Mouse (Mus musculus) intestine, embryonic 15.5 days (tissue): ENCODE measurements around the gene Anapc16. TPM values are rescaled to one million over a fixed set of nuclear protein-coding genes. Genes with fewer than 3 reads are reported as not detected.
A peak's percentile ranks its signal among the peaks of the same experiment; 100 is the strongest.

Source experiments
- ATAC-seq: fragments of 200-750 bp; cut with Nextera tagmentation; 2 replicates; pipeline ENCODE4 v1.8.0; 2017; ENCODE audit warnings: moderate TSS enrichment, moderate library complexity
- H3K27ac ChIP-seq: fragments of 300-500 bp; sonication (generic); 2 replicates; pipeline ENCODE4 v1.5.1; 2015; ENCODE audit warnings: mild to moderate bottlenecking, inconsistent platforms
- H3K27me3 ChIP-seq: fragments of 300-500 bp; sonication (generic); replicated peaks from 2 replicates; pipeline ENCODE4 v1.6.1; 2015; ENCODE audit warnings: inconsistent platforms
- H3K36me3 ChIP-seq: fragments of 300-500 bp; sonication (generic); 2 replicates; pipeline ENCODE4 v1.6.1; 2015; ENCODE audit warnings: inconsistent platforms
- H3K4me1 ChIP-seq: fragments of 300-500 bp; sonication (generic); replicated peaks from 2 replicates; pipeline ENCODE4 v1.6.1; 2015; ENCODE audit warnings: inconsistent platforms
- H3K4me2 ChIP-seq: fragments of 300-500 bp; sonication (generic); replicated peaks from 2 replicates; pipeline ENCODE4 v1.6.1; 2015; ENCODE audit warnings: mild to moderate bottlenecking, inconsistent platforms
- H3K4me3 ChIP-seq: fragments of 300-500 bp; sonication (generic); replicated peaks from 2 replicates; pipeline ENCODE4 v1.5.1; 2015; ENCODE audit warnings: inconsistent platforms
- H3K9ac ChIP-seq: fragments of 300-500 bp; sonication (generic); 2 replicates; pipeline ENCODE4 v1.6.1; 2015; ENCODE audit warnings: inconsistent platforms
- H3K9me3 ChIP-seq: fragments of 300-500 bp; sonication (generic); 2 replicates; pipeline ENCODE4 v1.6.1; 2016; ENCODE audit warnings: inconsistent platforms
- WGBS: fragments of 180-500 bp; shearing (Covaris S2); methylation state at CpG from one replicate; pipeline ENCODE4 v1.1.7; 2015; 5-methylcytosine and 5-hydroxymethylcytosine counted together
- polyA plus RNA-seq: library from polyadenylated mRNA; unstranded; fragments of >200 nt; fragmentation: Nextera tagmentation; extraction: Ambion mirVana; gene quantifications from 2 replicates; pipeline ENCODE4 v1.2.1, GENCODE M21; 2015

The Anapc16 gene
- polyA plus RNA-seq, 1 experiment from 2014 or later, result 101 TPM

DNA sequence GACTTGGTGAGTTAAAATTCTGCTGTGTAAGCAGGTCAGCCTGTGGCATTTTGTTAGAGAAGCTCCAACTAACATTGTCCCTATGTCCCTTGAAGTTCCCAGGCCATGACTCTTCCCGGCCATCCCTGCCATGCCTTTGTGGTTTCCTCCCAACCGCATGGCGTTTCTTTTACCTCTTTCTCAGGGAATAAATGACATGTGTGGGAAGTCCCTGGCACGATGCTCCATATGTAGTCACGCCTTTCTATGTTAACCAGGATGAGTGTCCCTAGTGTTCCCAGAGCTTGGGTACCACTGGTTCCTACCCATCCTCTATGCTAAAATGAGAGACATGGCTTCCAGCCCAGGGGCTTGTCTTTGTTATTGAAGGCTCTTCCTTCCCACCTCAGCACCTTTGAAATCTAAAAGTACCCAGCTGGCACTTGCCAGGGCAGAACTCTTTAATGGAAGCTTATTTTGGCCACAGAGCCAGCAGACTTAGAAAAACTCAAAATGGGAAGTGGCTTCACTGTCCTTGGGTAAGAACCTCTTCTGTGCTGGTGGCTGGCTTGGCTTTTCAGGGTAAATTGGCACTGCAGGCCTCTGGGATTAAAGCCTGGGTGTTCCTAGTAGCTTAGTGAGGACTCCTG, 25.1 kb downstream of the Anapc16 start:
- H3K27me3 ChIP-seq, result no peaks in the 10 kb centered on the region
- 0 out of 2 replicates have a peak overlapping the region, but pooled peaks have one; percentile 5 for H3K9ac ChIP-seq
- H3K36me3 ChIP-seq, result no peaks in the 10 kb centered on the region
- H3K27ac ChIP-seq, result peak overlapping the region; percentile 74; the same call in 1 of the 2 replicates
- peaks cover 37% of the 10 kb centered on the region for H3K4me1 ChIP-seq
- no peaks in the 10 kb centered on the region for H3K9me3 ChIP-seq
- no peak overlapping the region for H3K4me2 ChIP-seq
- no peak for ATAC-seq
- H3K4me3 ChIP-seq, result no peak overlapping the region
- 90% methylated on average over 5 of the region's 5 CpGs for WGBS

DNA sequence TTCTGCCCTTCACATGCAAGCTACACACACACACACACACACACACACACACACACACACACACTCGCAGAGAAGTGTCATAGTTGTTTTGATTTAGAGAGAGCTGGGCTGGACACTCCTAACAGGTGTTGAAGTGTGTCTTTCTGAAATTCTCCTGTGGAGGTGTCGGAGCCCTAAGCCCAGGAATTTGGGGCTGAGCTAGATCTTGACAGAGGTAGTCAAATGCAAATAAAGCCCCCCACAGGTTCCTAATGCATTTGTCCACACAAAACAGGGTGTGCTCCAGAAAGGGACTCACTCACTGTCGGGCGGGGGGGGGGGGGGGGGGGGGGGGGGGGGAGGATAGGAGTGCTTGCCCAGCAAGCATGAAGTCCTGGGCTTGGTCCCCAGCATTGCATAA, 25.8 kb downstream of the Anapc16 start:
- H3K27ac ChIP-seq, result no peak overlapping the region
- H3K4me3 ChIP-seq, result no peak overlapping the region
- H3K9ac ChIP-seq, result no peak overlapping the region
- H3K4me2 ChIP-seq, result no peak overlapping the region
- H3K27me3 ChIP-seq, result no peaks in the 10 kb centered on the region
- WGBS, result 51% methylated on average over 2 of the region's 4 CpGs
- H3K4me1 ChIP-seq, result peaks cover 37% of the 10 kb centered on the region
- H3K9me3 ChIP-seq, result no peaks in the 10 kb centered on the region
- ATAC-seq, result no peak
- no peaks in the 10 kb centered on the region for H3K36me3 ChIP-seq

DNA sequence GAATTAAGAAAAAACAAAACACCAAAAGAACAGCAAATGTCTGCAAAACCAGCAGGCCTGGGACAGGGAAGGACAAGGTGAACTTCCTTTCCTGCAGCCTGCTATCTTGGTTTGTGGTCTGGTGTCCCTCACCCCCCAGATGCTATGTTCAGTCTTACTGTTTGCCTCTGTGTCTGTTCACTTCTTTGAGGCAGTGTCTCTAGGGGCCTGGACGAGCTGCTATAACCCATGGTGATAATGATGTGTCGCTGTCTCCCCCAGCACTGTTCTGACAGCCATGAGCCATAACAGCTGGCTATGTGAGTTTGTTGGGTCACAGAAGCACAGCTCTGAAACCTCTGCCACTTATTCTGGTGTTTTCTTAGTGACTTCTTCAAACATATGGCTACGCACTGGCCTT, 28.1 kb downstream of the Anapc16 start:
- Histone ChIP-seq H3K27me3 (no peaks in the 10 kb centered on the region), H3K4me1 (peaks cover 46% of the 10 kb centered on the region), H3K4me2 (no peak overlapping the region), H3K9ac (peak overlapping the region; percentile 8; the same call in 1 of the 2 replicates), H3K9me3 (no peaks in the 10 kb centered on the region), H3K27ac (peak overlapping the region; percentile 59), H3K4me3 (no peak overlapping the region), H3K36me3 (no peaks in the 10 kb centered on the region)
- ATAC-seq, result no peak
- 41% methylated on average over 3 of the region's 3 CpGs for WGBS

DNA sequence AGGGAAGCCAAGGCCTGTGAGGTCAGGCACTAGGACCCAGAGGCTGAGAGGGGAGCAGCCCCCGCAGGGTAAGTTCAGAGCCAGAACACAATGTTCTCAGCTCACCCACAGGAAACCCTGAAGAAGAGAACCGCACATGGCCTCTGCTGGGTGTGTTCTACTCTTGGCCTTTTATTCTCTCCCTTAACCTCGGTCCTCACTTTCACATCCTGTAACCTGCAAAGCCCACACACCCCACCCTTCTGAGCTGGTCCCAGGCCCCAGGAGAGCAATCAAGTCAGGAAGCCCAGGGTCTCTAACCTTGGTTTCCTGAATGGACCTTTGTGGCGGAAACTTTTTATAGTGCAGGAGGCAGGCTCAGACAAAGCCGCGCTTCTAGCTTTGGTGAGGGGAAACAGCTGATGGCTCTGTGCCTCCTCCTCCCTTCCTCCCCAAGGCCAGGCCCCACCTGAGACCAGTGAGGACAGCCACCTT, 28.7 kb downstream of the Anapc16 start:
- H3K9ac ChIP-seq, result peak overlapping the region; percentile 8; the same call in 1 of the 2 replicates
- H3K27ac ChIP-seq, result peak overlapping the region; percentile 59
- ATAC-seq, result peak; percentile 30
- H3K27me3 ChIP-seq, result no peaks in the 10 kb centered on the region
- H3K4me1 ChIP-seq, result peaks cover 44% of the 10 kb centered on the region
- no peak overlapping the region for H3K4me3 ChIP-seq
- H3K9me3 ChIP-seq, result no peaks in the 10 kb centered on the region
- WGBS, result 14% methylated on average over 6 of the region's 6 CpGs
- no peaks in the 10 kb centered on the region for H3K36me3 ChIP-seq
- 0 out of 2 replicates have a peak overlapping the region, but pooled peaks have one; percentile 10 for H3K4me2 ChIP-seq

DNA sequence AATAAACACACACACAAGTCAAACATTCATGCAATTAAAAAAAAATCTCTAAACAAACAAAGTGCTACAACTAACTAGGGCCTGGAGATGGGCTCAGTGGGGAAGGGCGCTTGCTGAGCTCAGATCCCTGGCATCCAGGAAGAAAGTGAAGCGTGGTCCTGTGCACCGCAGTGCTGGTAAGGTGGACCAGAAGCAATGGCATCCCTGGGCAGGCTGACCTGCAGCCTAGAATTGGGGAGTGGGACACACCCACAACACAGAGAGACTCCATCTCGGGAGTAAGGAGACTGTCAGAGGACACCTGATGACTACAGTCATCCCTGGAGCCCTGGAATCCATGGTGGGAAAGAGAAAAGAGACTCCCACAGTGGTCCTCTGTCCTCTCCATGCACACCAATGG, 29.5 kb downstream of the Anapc16 start:
- ATAC-seq, result no peak
- H3K4me2 ChIP-seq, result no peak overlapping the region
- no peak overlapping the region for H3K9ac ChIP-seq
- H3K4me3 ChIP-seq, result no peak overlapping the region
- no peaks in the 10 kb centered on the region for H3K27me3 ChIP-seq
- H3K9me3 ChIP-seq, result no peaks in the 10 kb centered on the region
- H3K27ac ChIP-seq, result no peak overlapping the region; the same call in 1 of the 2 replicates
- no peaks in the 10 kb centered on the region for H3K36me3 ChIP-seq
- H3K4me1 ChIP-seq, result peaks cover 36% of the 10 kb centered on the region
- 82% methylated on average over 4 of the region's 4 CpGs for WGBS

DNA sequence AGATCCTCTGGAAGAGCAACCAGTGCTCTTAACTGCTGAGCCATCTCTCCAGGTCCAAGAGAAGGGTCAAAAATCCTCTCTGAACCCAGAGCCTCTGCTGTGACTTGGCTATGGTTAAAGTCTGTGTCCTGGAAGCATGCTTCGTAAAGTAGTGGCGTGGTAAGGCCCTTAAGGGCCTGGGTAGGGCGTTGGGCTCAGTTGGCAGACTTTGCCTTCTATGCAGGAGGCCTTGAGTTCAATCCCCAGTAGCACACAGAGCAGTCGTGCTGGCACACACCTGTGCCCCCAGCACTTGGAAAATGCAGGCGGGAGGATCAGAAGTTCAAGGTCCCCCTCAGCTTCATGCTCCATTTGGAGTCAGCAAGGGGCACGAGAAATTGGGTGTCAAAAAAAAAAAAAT, 29.9 kb downstream of the Anapc16 start:
- Histone ChIP-seq H3K9ac (no peak overlapping the region), H3K27me3 (no peaks in the 10 kb centered on the region), H3K4me2 (no peak overlapping the region), H3K27ac (peak overlapping the region; percentile 46; the same call in 1 of the 2 replicates), H3K4me1 (peaks cover 32% of the 10 kb centered on the region), H3K36me3 (no peaks in the 10 kb centered on the region), H3K9me3 (no peaks in the 10 kb centered on the region), H3K4me3 (no peak overlapping the region)
- no peak for ATAC-seq
- 70% methylated on average over 6 of the region's 6 CpGs for WGBS

DNA sequence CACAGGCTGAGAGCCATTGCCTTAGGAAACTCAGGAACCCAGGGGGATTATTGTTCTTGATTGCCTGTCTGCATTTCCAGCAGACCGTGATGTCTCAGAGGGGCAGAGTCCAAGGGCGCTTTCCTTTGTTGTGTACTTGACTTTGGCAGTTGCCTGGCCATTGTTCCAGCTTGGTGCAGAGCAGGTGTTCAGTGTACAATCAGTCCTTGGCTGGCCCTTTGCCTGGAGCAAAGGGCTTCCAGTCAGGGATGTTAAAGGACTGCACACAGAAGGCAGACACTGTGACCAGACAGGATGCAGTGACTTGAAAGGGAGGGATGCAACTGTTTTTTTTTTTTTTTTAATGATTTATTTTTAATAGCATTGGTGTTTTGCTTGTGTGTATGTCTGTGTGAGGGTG, 30.4 kb downstream of the Anapc16 start:
- H3K27ac ChIP-seq, result peak overlapping the region; percentile 46; the same call in 1 of the 2 replicates
- no peaks in the 10 kb centered on the region for H3K9me3 ChIP-seq
- H3K4me2 ChIP-seq, result no peak overlapping the region
- ATAC-seq, result peak; percentile 34
- WGBS, result 67% methylated on average over 2 of the region's 2 CpGs
- H3K36me3 ChIP-seq, result no peaks in the 10 kb centered on the region
- no peak overlapping the region for H3K4me3 ChIP-seq
- no peak overlapping the region for H3K9ac ChIP-seq
- H3K4me1 ChIP-seq, result peaks cover 29% of the 10 kb centered on the region
- H3K27me3 ChIP-seq, result no peaks in the 10 kb centered on the region

DNA sequence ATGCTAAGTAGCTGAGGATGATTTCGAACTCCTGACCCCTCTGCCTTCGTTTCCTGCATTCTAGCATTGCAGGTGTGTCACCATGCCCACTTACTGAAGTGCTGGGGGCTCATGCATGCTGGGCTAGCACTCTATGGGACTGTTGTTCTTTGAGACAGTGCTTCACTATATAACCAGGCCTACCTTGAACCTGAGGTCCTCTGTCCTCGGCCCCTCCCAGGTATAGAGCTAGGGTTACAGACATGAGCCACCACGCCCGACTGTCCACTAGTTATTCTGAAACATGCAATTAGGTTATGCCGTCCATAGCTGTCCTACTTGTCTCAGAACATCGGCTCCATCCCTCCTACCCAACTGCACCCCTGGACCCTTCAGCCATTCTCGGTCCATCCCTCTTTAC, 31.1 kb downstream of the Anapc16 start:
- no peaks in the 10 kb centered on the region for H3K9me3 ChIP-seq
- no peaks in the 10 kb centered on the region for H3K36me3 ChIP-seq
- ATAC-seq, result no peak
- H3K9ac ChIP-seq, result no peak overlapping the region
- WGBS, result 88% methylated on average over 8 of the region's 8 CpGs
- H3K4me3 ChIP-seq, result no peak overlapping the region
- no peak overlapping the region for H3K27ac ChIP-seq
- peaks cover 28% of the 10 kb centered on the region for H3K4me1 ChIP-seq
- no peak overlapping the region for H3K4me2 ChIP-seq
- H3K27me3 ChIP-seq, result no peaks in the 10 kb centered on the region

DNA sequence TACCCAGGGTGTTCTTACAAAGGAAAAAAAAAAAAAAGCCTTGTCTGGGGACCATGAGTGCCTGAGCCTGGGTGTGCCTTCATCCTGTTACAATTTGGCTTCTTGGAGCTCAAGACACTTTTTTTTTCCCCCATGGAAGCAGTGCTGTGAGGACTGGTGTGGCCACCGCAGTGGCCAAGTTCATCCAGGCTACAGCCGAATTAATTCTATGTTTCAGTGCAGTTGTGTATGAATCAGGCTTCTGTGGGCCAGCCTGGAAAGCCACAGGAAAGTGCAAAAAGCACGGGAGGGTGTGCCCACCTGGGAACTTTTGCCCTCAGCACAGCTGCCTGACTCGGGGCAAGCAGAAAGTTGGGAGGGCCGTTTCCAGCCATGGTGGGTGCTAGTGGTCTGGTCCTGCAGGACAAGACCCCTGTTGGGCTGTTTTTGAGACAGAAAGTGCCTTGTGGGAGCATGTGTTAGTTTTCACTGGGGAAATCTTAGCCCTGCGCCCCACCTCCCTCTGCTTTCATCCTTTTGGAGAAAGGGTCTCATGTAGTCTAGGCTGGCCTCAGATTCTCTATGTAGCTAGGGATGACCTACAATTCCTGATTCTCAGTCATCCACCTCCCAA, 32.4 kb downstream of the Anapc16 start:
- peak overlapping the region; percentile 46 for H3K4me3 ChIP-seq
- peak overlapping the region; percentile 86 for H3K4me2 ChIP-seq
- peak overlapping the region; percentile 87 for H3K27ac ChIP-seq
- peak overlapping the region; percentile 71 for H3K9ac ChIP-seq
- no peaks in the 10 kb centered on the region for H3K27me3 ChIP-seq
- H3K36me3 ChIP-seq, result no peaks in the 10 kb centered on the region
- H3K4me1 ChIP-seq, result peaks cover 32% of the 10 kb centered on the region
- ATAC-seq, result no peak; the same call in 1 of the 2 replicates
- WGBS, result 28% methylated on average over 6 of the region's 6 CpGs
- no peaks in the 10 kb centered on the region for H3K9me3 ChIP-seq

DNA sequence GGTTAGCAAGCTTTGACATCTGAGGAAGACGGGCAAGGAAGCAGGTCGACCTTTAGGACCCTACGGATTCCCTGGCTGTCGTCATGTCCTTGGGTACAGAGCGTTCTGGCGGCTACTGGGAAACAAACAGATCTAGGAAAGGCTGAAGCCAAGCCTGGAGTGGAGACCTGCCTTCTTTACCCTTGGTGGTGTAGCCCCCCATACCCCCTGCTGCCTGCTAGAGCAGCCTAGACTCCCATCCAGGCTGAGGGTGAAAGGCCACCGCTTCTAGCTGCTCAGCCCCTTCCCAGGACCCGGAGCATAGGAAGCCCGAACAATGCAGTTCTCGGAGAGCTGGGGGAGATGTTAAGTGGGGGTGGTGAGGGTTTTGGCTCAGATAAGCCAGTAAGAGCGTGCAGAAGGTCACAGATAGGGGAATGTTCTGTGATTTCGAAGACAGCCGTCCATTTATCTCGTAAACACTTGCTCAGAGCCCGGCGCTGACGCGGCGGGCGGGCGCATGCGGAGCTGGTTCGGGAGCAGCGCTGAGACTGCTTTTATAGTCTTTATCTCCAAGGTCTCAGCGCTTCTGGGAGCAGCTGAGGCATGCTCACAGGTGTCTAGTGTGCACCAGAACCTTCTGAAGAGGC, 33.0 kb downstream of the Anapc16 start:
- H3K9me3 ChIP-seq, result no peaks in the 10 kb centered on the region
- peak overlapping the region; percentile 87 for H3K27ac ChIP-seq
- peak overlapping the region; percentile 71 for H3K9ac ChIP-seq
- H3K4me3 ChIP-seq, result peak overlapping the region; percentile 46
- H3K4me1 ChIP-seq, result peaks cover 38% of the 10 kb centered on the region
- peak; percentile 67 for ATAC-seq
- no peaks in the 10 kb centered on the region for H3K36me3 ChIP-seq
- peak overlapping the region; percentile 86 for H3K4me2 ChIP-seq
- no peaks in the 10 kb centered on the region for H3K27me3 ChIP-seq
- 1% methylated on average over 25 of the region's 25 CpGs for WGBS

DNA sequence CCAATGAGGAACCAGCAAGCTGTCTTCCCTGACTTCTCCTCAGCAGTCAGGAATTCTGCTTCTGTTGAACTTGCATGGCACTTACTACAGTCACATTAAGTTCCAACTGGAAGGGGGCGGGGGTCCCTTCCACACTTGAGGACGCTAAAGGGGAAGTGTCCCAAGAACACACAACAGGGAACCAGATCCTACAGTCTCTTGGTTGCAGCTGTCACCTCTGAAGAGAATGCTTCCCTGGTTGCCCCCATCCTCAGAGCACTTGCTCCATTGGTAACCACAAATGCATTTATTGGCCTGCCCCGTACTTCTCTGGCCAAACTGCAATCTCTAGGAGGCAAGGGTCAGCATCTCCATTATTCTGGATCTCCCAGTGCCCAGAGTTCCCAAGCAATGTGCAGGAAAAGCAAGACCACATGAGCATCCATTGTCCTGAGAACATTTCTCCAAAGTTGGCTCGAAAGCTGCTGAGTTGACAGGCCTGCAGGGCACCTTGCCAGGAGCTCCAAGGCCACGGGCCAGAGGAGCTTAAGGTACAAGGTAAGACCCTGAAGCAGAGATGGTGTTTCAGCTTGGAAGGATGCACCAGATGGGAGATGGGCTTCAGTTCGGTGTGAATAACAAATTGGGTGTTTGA, 35.5 kb downstream of the Anapc16 start:
- Histone ChIP-seq H3K4me1 (peaks cover 37% of the 10 kb centered on the region), H3K4me2 (no peak overlapping the region), H3K4me3 (no peak overlapping the region), H3K36me3 (no peaks in the 10 kb centered on the region), H3K9ac (no peak overlapping the region), H3K27me3 (no peaks in the 10 kb centered on the region), H3K27ac (no peak overlapping the region), H3K9me3 (no peaks in the 10 kb centered on the region)
- 81% methylated on average over 6 of the region's 6 CpGs for WGBS
- ATAC-seq, result no peak

DNA sequence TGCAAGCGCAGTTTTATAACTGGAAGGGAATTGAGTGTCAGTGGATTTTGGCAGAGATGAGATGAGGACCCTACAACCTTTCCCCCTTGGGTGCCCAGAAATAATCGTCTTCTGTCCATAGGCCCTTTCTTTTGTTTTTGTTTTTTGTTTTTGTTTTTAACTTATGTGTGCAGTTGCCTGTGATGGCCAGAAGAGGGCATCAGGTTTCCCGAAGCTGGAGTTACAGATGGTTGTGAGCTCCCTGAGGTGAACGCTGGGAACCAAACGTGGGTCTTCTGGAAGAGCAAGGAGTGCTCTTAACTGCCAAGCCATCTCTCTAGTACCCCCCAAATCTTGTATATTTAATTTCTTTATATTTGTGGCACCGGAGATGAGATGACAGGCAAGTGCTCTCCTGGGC, 36.2 kb downstream of the Anapc16 start:
- H3K4me1 ChIP-seq, result peaks cover 37% of the 10 kb centered on the region
- no peak overlapping the region for H3K4me2 ChIP-seq
- no peak for ATAC-seq
- H3K27me3 ChIP-seq, result no peaks in the 10 kb centered on the region
- no peak overlapping the region for H3K4me3 ChIP-seq
- no peaks in the 10 kb centered on the region for H3K36me3 ChIP-seq
- H3K9me3 ChIP-seq, result no peaks in the 10 kb centered on the region
- H3K27ac ChIP-seq, result no peak overlapping the region
- no peak overlapping the region for H3K9ac ChIP-seq
- WGBS, result 94% methylated on average over 6 of the region's 6 CpGs
